Mouse (Mus musculus) CH12.LX (cell line): ENCODE data around the gene Tcea2. TPM values are rescaled to one million over a fixed set of nuclear protein-coding genes. Genes with fewer than 3 reads are reported as not detected.

ENCODE experiments used
- DNase-seq: peaks from one replicate; pipeline ENCODE4 v3.0.0-alpha.2; 2013; ENCODE audit errors: extremely low read depth
- H3K27ac ChIP-seq: 2 replicates; pipeline ENCODE4 v1.5.1; 2012; ENCODE audit warnings: low read depth, mild to moderate bottlenecking, control low read depth, moderate library complexity; ENCODE audit not compliant: insufficient read depth
- H3K27me3 ChIP-seq: replicated peaks from 2 replicates; pipeline ENCODE3; 2012; ENCODE audit warnings: inconsistent platforms
- H3K36me3 ChIP-seq, 2 experiments: replicated peaks in 1 of 2; 2 replicates each; pipeline versions ENCODE3 to v1.6.1; 2012; ENCODE audit warnings: inconsistent platforms in 1 of 2, low read length in 1 of 2, mild to moderate bottlenecking in 1 of 2, mixed read lengths in 1 of 2, moderate library complexity in 1 of 2; ENCODE audit not compliant: control insufficient read depth in 1 of 2, insufficient read depth in 1 of 2
- H3K4me1 ChIP-seq, 2 experiments: 2 replicates each; pipeline ENCODE4 v1.6.1; 2012; ENCODE audit warnings: inconsistent platforms in 1 of 2, moderate library complexity in 1 of 2; ENCODE audit not compliant: insufficient read depth in 2 of 2, control insufficient read depth in 1 of 2
- H3K4me2 ChIP-seq: 2 replicates; pipeline ENCODE4 v1.6.1; 2012; ENCODE audit warnings: low read depth, mild to moderate bottlenecking, control low read depth; ENCODE audit not compliant: poor library complexity, insufficient read depth, severe bottlenecking
- H3K4me3 ChIP-seq, 3 experiments: fragments of 150-350 bp in 1 of 3; sonication (generic) in 1 of 3; replicated peaks in 1 of 3; 2 replicates each; pipeline versions ENCODE3 to v1.5.1; 2011 to 2012; ENCODE audit warnings: low read depth in 2 of 3, low read length in 2 of 3, mild to moderate bottlenecking in 2 of 3, moderate library complexity in 2 of 3, control low read depth in 1 of 3, improper control_type of control experiment in 1 of 3, inconsistent platforms in 1 of 3, mixed read lengths in 1 of 3; ENCODE audit not compliant: poor library complexity in 1 of 3
- H3K79me2 ChIP-seq: replicated peaks from 2 replicates; pipeline ENCODE4 v1.6.1; 2012; ENCODE audit warnings: mild to moderate bottlenecking, moderate library complexity; ENCODE audit not compliant: control insufficient read depth, poor library complexity, insufficient read depth, severe bottlenecking; ENCODE audit errors: extremely low read depth
- H3K9ac ChIP-seq: 2 replicates; pipeline ENCODE4 v1.6.1; 2012; ENCODE audit warnings: low read depth, mild to moderate bottlenecking, control low read depth, moderate library complexity; ENCODE audit not compliant: insufficient read depth
- H3K9me3 ChIP-seq: replicated peaks from 2 replicates; pipeline ENCODE3; 2012; ENCODE audit warnings: low read length, inconsistent platforms, mixed read lengths
- BHLHE40 ChIP-seq: IDR thresholded peaks from 2 replicates; pipeline ENCODE4 v1.6.1; 2011; ENCODE audit warnings: mild to moderate bottlenecking, low read depth, low read length, improper control_type of control experiment
- CHD1 ChIP-seq: IDR thresholded peaks from 2 replicates; pipeline ENCODE4 v1.6.1; 2012; ENCODE audit warnings: low read depth, low read length, improper control_type of control experiment, inconsistent platforms
- CHD2 ChIP-seq: IDR thresholded peaks from 2 replicates; pipeline ENCODE4 v1.6.1; 2011; ENCODE audit warnings: low read length, improper control_type of control experiment
- CTCF ChIP-seq, 2 experiments: IDR thresholded peaks in 1 of 2; conservative IDR thresholded peaks in 1 of 2; 2 replicates each; pipeline ENCODE4 v1.5.1; 2011 to 2012; ENCODE audit warnings: low read depth in 2 of 2, low read length in 2 of 2, improper control_type of control experiment in 1 of 2, inconsistent platforms in 1 of 2, mild to moderate bottlenecking in 1 of 2, moderate library complexity in 1 of 2
- E2F4 ChIP-seq: IDR thresholded peaks from 2 replicates; pipeline ENCODE4 v1.6.1; 2011; ENCODE audit warnings: low read depth, low read length, improper control_type of control experiment; ENCODE audit not compliant: insufficient replicate concordance
- ELF1 ChIP-seq: IDR thresholded peaks from 2 replicates; pipeline ENCODE4 v1.6.1; 2014; ENCODE audit warnings: low read depth, mild to moderate bottlenecking, inconsistent platforms, low read length, improper control_type of control experiment
- EP300 ChIP-seq: IDR thresholded peaks from 2 replicates; pipeline ENCODE4 v1.6.1; 2011; ENCODE audit warnings: low read length, improper control_type of control experiment
- ETS1 ChIP-seq: conservative IDR thresholded peaks from 2 replicates; pipeline ENCODE4 v1.6.1; 2012; ENCODE audit warnings: low read depth, mild to moderate bottlenecking, inconsistent platforms, low read length, improper control_type of control experiment, moderate library complexity
- GABPA ChIP-seq: IDR thresholded peaks from 2 replicates; pipeline ENCODE4 v1.6.1; 2012; ENCODE audit warnings: low read depth, low read length, improper control_type of control experiment, inconsistent platforms; ENCODE audit not compliant: insufficient replicate concordance
- HCFC1 ChIP-seq: IDR thresholded peaks from 2 replicates; pipeline ENCODE4 v1.6.1; 2012; ENCODE audit warnings: low read depth, mild to moderate bottlenecking, inconsistent platforms, low read length, improper control_type of control experiment
- IRF4 ChIP-seq: IDR thresholded peaks from 2 replicates; pipeline ENCODE4 v1.6.1; 2014; ENCODE audit warnings: low read depth, mild to moderate bottlenecking, inconsistent platforms, low read length, improper control_type of control experiment
- JUN ChIP-seq: IDR thresholded peaks from 2 replicates; pipeline ENCODE4 v1.6.1; 2011; ENCODE audit warnings: low read depth, mild to moderate bottlenecking, low read length, improper control_type of control experiment, moderate library complexity; ENCODE audit not compliant: insufficient read depth
- JUND ChIP-seq: conservative IDR thresholded peaks from 2 replicates; pipeline ENCODE4 v1.6.1; 2011; ENCODE audit warnings: low read depth, low read length, improper control_type of control experiment
- KAT2A ChIP-seq: IDR thresholded peaks from 2 replicates; pipeline ENCODE4 v1.6.1; 2012; ENCODE audit warnings: low read length, improper control_type of control experiment, inconsistent platforms; ENCODE audit not compliant: insufficient replicate concordance
- MAFK ChIP-seq: IDR thresholded peaks from 2 replicates; pipeline ENCODE4 v1.6.1; 2011; ENCODE audit warnings: low read length, improper control_type of control experiment; ENCODE audit not compliant: insufficient replicate concordance
- MAX ChIP-seq: IDR thresholded peaks from 2 replicates; pipeline ENCODE4 v1.6.1; 2011; ENCODE audit warnings: low read length, improper control_type of control experiment
- MEF2A ChIP-seq: IDR thresholded peaks from 2 replicates; pipeline ENCODE4 v1.6.1; 2014; ENCODE audit warnings: low read depth, mild to moderate bottlenecking, inconsistent platforms, low read length, improper control_type of control experiment, borderline replicate concordance
- MXI1 ChIP-seq: IDR thresholded peaks from 2 replicates; pipeline ENCODE4 v1.6.1; 2011; ENCODE audit warnings: mild to moderate bottlenecking, low read depth, low read length, improper control_type of control experiment
- MYC ChIP-seq: IDR thresholded peaks from 2 replicates; pipeline ENCODE4 v1.6.1; 2011; ENCODE audit warnings: low read depth, mild to moderate bottlenecking, improper control_type of control experiment, low read length
- NELFE ChIP-seq: IDR thresholded peaks from 2 replicates; pipeline ENCODE4 v1.6.1; 2011; ENCODE audit warnings: low read depth, low read length, improper control_type of control experiment
- NRF1 ChIP-seq: IDR thresholded peaks from 2 replicates; pipeline ENCODE4 v1.6.1; 2014; ENCODE audit warnings: low read depth, mild to moderate bottlenecking, inconsistent platforms, low read length, improper control_type of control experiment, moderate library complexity
- PAX5 ChIP-seq: IDR thresholded peaks from 2 replicates; pipeline ENCODE4 v1.6.1; 2012; ENCODE audit warnings: low read length, inconsistent platforms, mixed read lengths
- POLR2A ChIP-seq: IDR thresholded peaks from 2 replicates; pipeline ENCODE4 v1.6.1; 2011; ENCODE audit warnings: low read depth, mild to moderate bottlenecking, improper control_type of control experiment, low read length
- POLR2AphosphoS2 ChIP-seq: IDR thresholded peaks from 2 replicates; pipeline ENCODE4 v1.6.1; 2011; ENCODE audit warnings: low read depth, low read length, improper control_type of control experiment
- RAD21 ChIP-seq: IDR thresholded peaks from 2 replicates; pipeline ENCODE4 v1.6.1; 2011; ENCODE audit warnings: low read depth, mild to moderate bottlenecking, low read length, improper control_type of control experiment, moderate library complexity
- RCOR1 ChIP-seq: conservative IDR thresholded peaks from 2 replicates; pipeline ENCODE4 v1.6.1; 2012; ENCODE audit warnings: low read depth, mild to moderate bottlenecking, inconsistent platforms, low read length, improper control_type of control experiment
- SIN3A ChIP-seq: IDR thresholded peaks from 2 replicates; pipeline ENCODE4 v1.6.1; 2012; ENCODE audit warnings: low read length, improper control_type of control experiment, inconsistent platforms
- SMC3 ChIP-seq: IDR thresholded peaks from 2 replicates; pipeline ENCODE4 v1.6.1; 2011; ENCODE audit warnings: low read depth, low read length, improper control_type of control experiment
- TBP ChIP-seq: conservative IDR thresholded peaks from 2 replicates; pipeline ENCODE4 v1.6.1; 2011; ENCODE audit warnings: low read depth, low read length, improper control_type of control experiment
- TCF12 ChIP-seq: IDR thresholded peaks from 2 replicates; pipeline ENCODE4 v1.6.1; 2014; ENCODE audit warnings: low read depth, mild to moderate bottlenecking, inconsistent platforms, low read length, improper control_type of control experiment
- UBTF ChIP-seq: IDR thresholded peaks from 2 replicates; pipeline ENCODE4 v1.6.1; 2012; ENCODE audit warnings: low read depth, mild to moderate bottlenecking, inconsistent platforms, low read length, improper control_type of control experiment, moderate library complexity
- USF1 ChIP-seq: IDR thresholded peaks from 2 replicates; pipeline ENCODE4 v1.6.1; 2014; ENCODE audit warnings: low read depth, mild to moderate bottlenecking, inconsistent platforms, low read length, improper control_type of control experiment
- USF2 ChIP-seq: conservative IDR thresholded peaks from 2 replicates; pipeline ENCODE4 v1.6.1; 2011; ENCODE audit warnings: low read depth, low read length, improper control_type of control experiment
- ZC3H11A ChIP-seq: IDR thresholded peaks from 2 replicates; pipeline ENCODE4 v1.6.1; 2012; ENCODE audit warnings: low read depth, mild to moderate bottlenecking, inconsistent platforms, low read length, improper control_type of control experiment
- ZKSCAN1 ChIP-seq: IDR thresholded peaks from 2 replicates; pipeline ENCODE4 v1.6.1; 2012; ENCODE audit warnings: low read depth, inconsistent platforms, low read length, improper control_type of control experiment, borderline replicate concordance
- ZMIZ1 ChIP-seq: IDR thresholded peaks from 2 replicates; pipeline ENCODE4 v1.6.1; 2012; ENCODE audit warnings: low read depth, mild to moderate bottlenecking, inconsistent platforms, low read length, improper control_type of control experiment
- ZNF384 ChIP-seq: IDR thresholded peaks from 2 replicates; pipeline ENCODE4 v1.6.1; 2012; ENCODE audit warnings: low read depth, low read length, improper control_type of control experiment, inconsistent platforms
- dilution Hi-C: fragments of 300-500 bp; cut with MboI; formaldehyde crosslinking; loops from 2 replicates; pipeline ENCODE4 v1.14.3; 2020; ENCODE audit warnings: low sequenced_read_pairs; ENCODE audit not compliant: extremely low pct_unique_long_range_greater_than_20kb, extremely low pct_ligation_motif_present
- in situ Hi-C: fragments of 300-500 bp; cut with MboI; formaldehyde crosslinking; loops from 3 replicates; pipeline ENCODE4 v1.14.3; 2019; ENCODE audit warnings: low sequenced_read_pairs, low pct_ligation_motif_present, low pct_unique_long_range_greater_than_20kb, mixed read lengths
- polyA plus RNA-seq: library from polyadenylated mRNA; unstranded; fragments of >175 nt; gene quantifications from 2 replicates; pipeline ENCODE4 v1.2.1, GENCODE M21; 2012; ENCODE audit warnings: low read depth; ENCODE audit not compliant: insufficient read length
- total RNA-seq, 2 experiments: library from RNA; depleted of rRNA; stranded (reverse); fragments of 300-350 nt in 1 of 2; fragments of >200 nt in 1 of 2; gene quantifications; 2 replicates each; pipeline ENCODE4 v1.2.3; 2012 to 2014

Gene Tcea2
- total and polyA plus RNA-seq, 3 experiments: 8.8 to 14.4 (median 9.2) TPM

DNA sequence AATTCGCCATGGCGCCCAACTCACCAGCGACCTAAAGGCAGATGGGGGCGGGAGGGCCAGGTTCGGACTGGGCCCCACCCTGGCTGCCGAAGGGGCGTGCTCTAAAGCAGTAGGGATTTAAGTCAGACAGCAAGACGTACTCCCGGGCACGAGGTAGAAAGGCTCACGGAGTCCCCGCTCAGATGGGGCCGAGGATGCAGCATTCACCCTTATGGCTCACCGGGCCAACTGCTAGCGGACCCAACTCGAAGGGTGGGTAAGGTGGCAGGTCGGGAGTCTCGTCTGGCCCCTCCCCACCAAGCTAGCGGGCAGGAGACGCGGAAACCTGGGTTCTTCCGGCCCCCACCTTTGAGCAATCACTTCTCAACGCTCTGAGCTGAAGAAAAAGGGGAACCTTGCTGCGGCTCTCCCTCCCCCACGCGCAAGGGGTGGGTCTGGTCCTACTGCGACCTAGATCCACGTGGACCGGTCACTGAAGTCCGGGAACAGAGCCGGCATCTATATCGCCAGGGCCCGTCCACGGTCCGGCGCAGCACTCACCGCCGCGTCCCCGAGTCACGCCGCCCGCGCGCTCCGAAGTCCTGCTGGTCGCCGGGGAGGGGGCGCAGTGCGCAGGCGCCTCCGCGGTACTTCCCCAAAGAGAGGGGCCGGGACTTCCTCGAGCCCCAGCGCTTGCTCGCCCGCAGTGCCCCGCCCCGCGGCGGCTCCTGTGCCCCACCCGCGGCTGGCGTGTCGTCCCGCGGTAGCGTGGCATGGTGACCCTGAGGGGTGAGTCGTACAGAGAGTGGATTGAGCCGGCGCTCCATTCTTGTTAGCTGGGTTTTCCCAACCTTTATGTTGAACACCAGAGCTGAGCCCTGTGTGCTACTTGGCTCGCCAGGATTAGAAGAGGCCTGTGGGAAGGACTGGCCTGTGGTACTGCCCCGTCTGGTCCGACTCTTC lies 13.5 kb downstream of the Tcea2 start, which contains the start of gene Rgs19:
Gene Rgs19, minus strand, starts transcription at position 639 of the 942 bp plus-strand sequence.
- DNase-seq: peak; percentile 84
- peak; percentile 89 for TF ChIP-seq NELFE
- TF ChIP-seq SMC3: no peak
- TF ChIP-seq KAT2A: 0 out of 2 replicates have a peak, but pooled peaks have one; percentile 13
- TF ChIP-seq RAD21: no peak
- no peak for TF ChIP-seq JUND
- TF ChIP-seq E2F4: no peak
- TF ChIP-seq USF2: no peak
- peak; percentile 92 for TF ChIP-seq MXI1
- TF ChIP-seq MAX: no peak; the same call in 1 of the 2 replicates
- peak; percentile 91 for TF ChIP-seq POLR2A
- TF ChIP-seq TBP: peak; percentile 48; the same call in 1 of the 2 replicates
- TF ChIP-seq ZMIZ1: 0 out of 2 replicates have a peak, but pooled peaks have one; percentile 68
- peak; percentile 41 for TF ChIP-seq HCFC1
- no peak for TF ChIP-seq ZKSCAN1
- no peak for TF ChIP-seq MAFK
- no peak for TF ChIP-seq PAX5
- 0 out of 2 replicates have a peak, but pooled peaks have one; percentile 63 for TF ChIP-seq CHD2
- TF ChIP-seq ZNF384: no peak
- TF ChIP-seq CTCF (conservative IDR thresholded peaks at IDR 0.05 in 1 of 2, IDR thresholded peaks at IDR 0.05 in 1 of 2; ENCODE audit: low read depth in 2 of 2, low read length in 2 of 2): no peak
- peak; percentile 11; the same call in 1 of the 2 replicates for TF ChIP-seq IRF4
- peak; percentile 10 for TF ChIP-seq MEF2A
- peak; percentile 54; the same call in 1 of the 2 replicates for TF ChIP-seq POLR2AphosphoS2
- TF ChIP-seq MYC: peak; percentile 57; the same call in 1 of the 2 replicates
- no peak for TF ChIP-seq UBTF
- no peak for TF ChIP-seq CHD1
- TF ChIP-seq GABPA: no peak
- peak; percentile 38 for TF ChIP-seq BHLHE40
- no peak for TF ChIP-seq ZC3H11A
- no peak for TF ChIP-seq ETS1
- peak; percentile 66; the same call in 1 of the 2 replicates for TF ChIP-seq ELF1
- TF ChIP-seq EP300: no peak
- TF ChIP-seq JUN: no peak
- no peak for TF ChIP-seq RCOR1
- TF ChIP-seq SIN3A: peak; percentile 73; the same call in 1 of the 2 replicates
- peak; percentile 92 for TF ChIP-seq NRF1
- TF ChIP-seq TCF12: peak; percentile 74
- TF ChIP-seq USF1: no peak

More for the DNA sequence above, 13.5 kb downstream of the Tcea2 start, which contains the start of gene Rgs19:
- peak within 1 kb of the TSS; percentile 71 to 78 (median 72) for H3K4me3 ChIP-seq
- H3K36me3 ChIP-seq: peaks cover 17 to 32% of the 10 kb centered on the region in 2 experiments
- in situ Hi-C loops (loop anchor here (10.0 kb wide), 2 partner anchors 79 to 289 kb away; no protein-coding TSS in a partner anchor), dilution Hi-C loops (no loop called here)
- peak within 1 kb of the TSS; percentile 90 for H3K4me2 ChIP-seq
- H3K4me1 ChIP-seq: peaks cover 28 to 62% of the 10 kb centered on the region in 2 experiments
- peak within 1 kb of the TSS; percentile 78 for H3K9ac ChIP-seq
- H3K79me2 ChIP-seq: peaks cover 20% of the 10 kb centered on the region
- no peaks in the 10 kb centered on the region for H3K9me3 ChIP-seq
- no peaks in the 10 kb centered on the region for H3K27me3 ChIP-seq
- H3K27ac ChIP-seq: peak within 1 kb of the TSS; percentile 69
